Mouse (Mus musculus) cerebellum, adult (tissue): ENCODE measurements around the gene H2afz.

Experiments
- ATAC-seq: cut with Nextera tagmentation; 2 replicates; pipeline ENCODE4 v1.9.2; 2017; ENCODE audit warnings: mild to moderate bottlenecking, moderate library complexity, mixed read lengths; ENCODE audit not compliant: insufficient number of reproducible peaks, low FRiP score, low TSS enrichment

Gene H2afz

GRCm38 (mm10) chr3:137862600-137862999 lies 1.7 kb upstream of the H2afz start:
- no peak for ATAC-seq

- no peak; the same call in 1 of the 2 replicates for ATAC-seq
Observed at GRCm38 (mm10) chr3:137863330-137864123, 760 bp upstream of the H2afz start.

GRCm38 (mm10) chr3:137864988-137865982 lies 998 bp downstream of the H2afz start:
- peak; percentile 57 for ATAC-seq

GRCm38 (mm10) chr3:137867133-137867436 lies 2.8 kb downstream of the H2afz start:
- ATAC-seq, result no peak

GRCm38 (mm10) chr3:137867437-137868093 lies 3.3 kb downstream of the H2afz start, which contains the start of gene Dnajb14:
Dnajb14 (plus strand) TSS chr3:137867675.
- peak; percentile 5; the same call in 1 of the 2 replicates for ATAC-seq

- ATAC-seq, result no peak
Observed at GRCm38 (mm10) chr3:137868094-137868913, 4.0 kb downstream of the H2afz start.

GRCm38 (mm10) chr3:137869395-137869794 lies 5.1 kb downstream of the H2afz start:
- ATAC-seq, result no peak

- no peak for ATAC-seq
Observed at GRCm38 (mm10) chr3:137879313-137879712, 15.0 kb downstream of the H2afz start.

- ATAC-seq, result no peak
Observed at GRCm38 (mm10) chr3:137880109-137880748, 15.9 kb downstream of the H2afz start.

- no peak for ATAC-seq
Observed at GRCm38 (mm10) chr3:137881093-137881492, 16.8 kb downstream of the H2afz start.

GRCm38 (mm10) chr3:137887961-137888360 lies 23.7 kb downstream of the H2afz start:
- no peak for ATAC-seq

- ATAC-seq, result no peak
Observed at GRCm38 (mm10) chr3:137891089-137891488, 26.8 kb downstream of the H2afz start.

GRCm38 (mm10) chr3:137892118-137892517 lies 27.8 kb downstream of the H2afz start:
- no peak for ATAC-seq

GRCm38 (mm10) chr3:137893789-137894188 lies 29.5 kb downstream of the H2afz start:
- ATAC-seq, result no peak

- no peak for ATAC-seq
Observed at GRCm38 (mm10) chr3:137895196-137895595, 30.9 kb downstream of the H2afz start.

- no peak for ATAC-seq
Observed at GRCm38 (mm10) chr3:137896386-137896785, 32.1 kb downstream of the H2afz start.

- ATAC-seq, result no peak
Observed at GRCm38 (mm10) chr3:137896867-137897266, 32.6 kb downstream of the H2afz start.

GRCm38 (mm10) chr3:137897685-137898084 lies 33.4 kb downstream of the H2afz start:
- no peak for ATAC-seq

GRCm38 (mm10) chr3:137900149-137900548 lies 35.9 kb downstream of the H2afz start:
- no peak for ATAC-seq
